Mouse (Mus musculus): ENCODE data around the gene Mrpl44.

- TF ChIP-seq GATA1 (IDR thresholded peaks at IDR 0.05; ENCODE audit: low read length), result no peak
- TF ChIP-seq TAL1 (IDR thresholded peaks at IDR 0.05; ENCODE audit: low read length), result no peak
Measured at GRCm38 (mm10) chr1:79736408-79736807, 39.4 kb upstream of the Mrpl44 start.

Data from erythroblast, embryonic 14.5 days (primary cell).